Mouse (Mus musculus) gastrocnemius, postnatal 4 days (tissue): ENCODE measurements around the gene 1700125H20Rik. TPM values are rescaled to one million over a fixed set of nuclear protein-coding genes. Genes with fewer than 3 reads are reported as not detected.

ENCODE experiments used
- DNase-seq, 2 experiments: peaks; one replicate each; pipeline ENCODE4 v3.0.0; 2021 to 2022; ENCODE audit warnings: low spot score in 2 of 2, mixed read lengths in 2 of 2
- total RNA-seq, 2 experiments: library from RNA; stranded (reverse); gene quantifications; 2 replicates each; pipeline ENCODE4 v1.2.3; 2021

Gene 1700125H20Rik
- total RNA-seq, 2 experiments from 2014 or later: 0.42 TPM; not detected in 1

- DNase-seq: no peak
Measured at GRCm38 (mm10) chr11:85183284-85183779, 13.1 kb downstream of the 1700125H20Rik start.

- DNase-seq: no peak
Measured at GRCm38 (mm10) chr11:85184082-85184481, 13.9 kb downstream of the 1700125H20Rik start.

GRCm38 (mm10) chr11:85184839-85185238 is 14.6 kb downstream of the 1700125H20Rik start:
- no peak for DNase-seq

- no peak for DNase-seq
Measured at GRCm38 (mm10) chr11:85189110-85189509, 18.9 kb downstream of the 1700125H20Rik start.

- DNase-seq: no peak
Measured at GRCm38 (mm10) chr11:85190741-85191140, 20.5 kb downstream of the 1700125H20Rik start.

- DNase-seq: no peak
Measured at GRCm38 (mm10) chr11:85194206-85194605, 24.0 kb downstream of the 1700125H20Rik start.

GRCm38 (mm10) chr11:85196046-85196445 is 25.8 kb downstream of the 1700125H20Rik start:
- no peak for DNase-seq

GRCm38 (mm10) chr11:85198906-85199305 is 28.7 kb downstream of the 1700125H20Rik start:
- no peak for DNase-seq

- no peak for DNase-seq
Measured at GRCm38 (mm10) chr11:85206231-85206630, 36.0 kb downstream of the 1700125H20Rik start.

GRCm38 (mm10) chr11:85211151-85211550 is 40.9 kb downstream of the 1700125H20Rik start:
- no peak for DNase-seq

GRCm38 (mm10) chr11:85213215-85213614 is 43.0 kb downstream of the 1700125H20Rik start:
- no peak for DNase-seq

- no peak for DNase-seq
Measured at GRCm38 (mm10) chr11:85214679-85215078, 44.5 kb downstream of the 1700125H20Rik start.

- no peak for DNase-seq
Measured at GRCm38 (mm10) chr11:85219014-85219413, 48.8 kb downstream of the 1700125H20Rik start.

GRCm38 (mm10) chr11:85222561-85222960 is 52.4 kb downstream of the 1700125H20Rik start:
- no peak for DNase-seq

- DNase-seq: no peak
Measured at GRCm38 (mm10) chr11:85223248-85223647, 53.0 kb downstream of the 1700125H20Rik start.

Other genes starting within 250 kb of the 1700125H20Rik start
- gene Car4, start 212.6 kb upstream of the 1700125H20Rik start, total RNA-seq: 1 to 10 TPM; 6.7 to 8.7 TPM
- 10 to 100 TPM; 14.2 to 17.0 TPM for gene Usp32, start 30.2 kb upstream of the 1700125H20Rik start, total RNA-seq
- gene Appbp2, start 64.7 kb downstream of the 1700125H20Rik start, total RNA-seq: 10 to 100 TPM; 27.2 to 27.4 TPM
- 10 to 100 TPM; 11.8 to 15.3 TPM for gene Ppm1d, start 140.8 kb downstream of the 1700125H20Rik start, total RNA-seq
- gene Bcas3, start 182.8 kb downstream of the 1700125H20Rik start, total RNA-seq: 10 to 100 TPM; 37.5 to 47.1 TPM